Mouse (Mus musculus) MEL (cell line): ENCODE results near the gene Tmem87b.

ENCODE experiments used
- CTCF ChIP-seq, 3 experiments: IDR thresholded peaks in 2 of 3; conservative IDR thresholded peaks in 1 of 3; 2 replicates each; pipeline ENCODE4 v1.5.1; 2011 to 2012; ENCODE audit warnings: low read length in 3 of 3, low read depth in 2 of 3, mild to moderate bottlenecking in 2 of 3, improper control_type of control experiment in 1 of 3, inconsistent platforms in 1 of 3, mixed read lengths in 1 of 3, moderate library complexity in 1 of 3; ENCODE audit not compliant: control insufficient read depth in 1 of 3, insufficient read depth in 1 of 3, poor library complexity in 1 of 3, severe bottlenecking in 1 of 3
- EP300 ChIP-seq, 2 experiments: IDR thresholded peaks; 2 replicates each; pipeline ENCODE4 v1.6.1; 2011; ENCODE audit warnings: improper control_type of control experiment in 2 of 2, low read length in 2 of 2, low read depth in 1 of 2, mild to moderate bottlenecking in 1 of 2
- MAFK ChIP-seq: IDR thresholded peaks from 2 replicates; pipeline ENCODE4 v1.6.1; 2011; ENCODE audit warnings: low read depth, mild to moderate bottlenecking, low read length, improper control_type of control experiment, borderline replicate concordance
- MAX ChIP-seq: IDR thresholded peaks from 2 replicates; pipeline ENCODE4 v1.6.1; 2011; ENCODE audit warnings: low read length, improper control_type of control experiment
- MYC ChIP-seq: IDR thresholded peaks from 2 replicates; pipeline ENCODE4 v1.6.1; 2011; ENCODE audit warnings: low read depth, mild to moderate bottlenecking, low read length, improper control_type of control experiment, moderate library complexity
- POLR2A ChIP-seq, 2 experiments: IDR thresholded peaks; 2 replicates each; pipeline ENCODE4 v1.6.1; 2011 to 2012; ENCODE audit warnings: low read length in 2 of 2, mild to moderate bottlenecking in 2 of 2, control low read depth in 1 of 2, improper control_type of control experiment in 1 of 2, low read depth in 1 of 2, moderate library complexity in 1 of 2; ENCODE audit not compliant: control insufficient read depth in 1 of 2, insufficient read depth in 1 of 2, poor library complexity in 1 of 2
- TBP ChIP-seq: IDR thresholded peaks from 2 replicates; pipeline ENCODE4 v1.8.0; 2011; ENCODE audit warnings: low read depth, low read length, improper control_type of control experiment
- USF1 ChIP-seq: IDR thresholded peaks from 2 replicates; pipeline ENCODE4 v1.6.1; 2014; ENCODE audit warnings: low read depth, mild to moderate bottlenecking, inconsistent platforms, low read length, improper control_type of control experiment, moderate library complexity

DNA sequence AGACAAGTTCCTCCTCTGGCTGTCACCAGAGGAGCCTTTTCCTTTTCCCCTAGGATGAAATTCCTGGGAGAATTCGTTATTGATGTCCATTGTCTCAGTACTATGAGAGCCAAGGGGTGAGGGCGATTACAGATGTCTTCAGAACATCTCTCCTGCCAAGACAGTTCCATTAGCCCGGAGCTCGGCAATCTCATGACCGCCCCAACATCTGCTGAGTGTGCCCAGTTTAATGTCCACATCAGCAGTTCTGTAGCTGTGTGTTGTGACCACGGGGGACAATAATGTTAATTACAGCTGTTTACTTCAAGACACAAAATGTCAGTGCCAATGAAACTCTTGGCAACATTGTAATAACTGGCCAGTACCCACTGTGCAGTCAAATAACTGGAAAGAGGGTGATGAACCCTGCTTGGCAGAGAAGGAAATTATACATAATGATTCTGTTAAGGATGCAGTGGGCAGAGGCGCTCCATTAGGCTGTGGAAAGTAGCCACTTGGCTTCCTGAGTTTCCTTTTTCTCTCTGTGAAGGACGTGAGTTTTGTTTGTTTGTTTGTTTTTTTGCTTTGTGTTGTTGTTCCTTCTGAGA, 67.4 kb downstream of the Tmem87b start:
- TF ChIP-seq CTCF (IDR thresholded peaks at IDR 0.05 in 2 of 3, conservative IDR thresholded peaks at IDR 0.05 in 1 of 3; ENCODE audit: control insufficient read depth in 1 of 3, insufficient read depth in 1 of 3, low read depth in 2 of 3, low read length in 3 of 3, poor library complexity in 1 of 3, severe bottlenecking in 1 of 3), result no peak
- no peak for TF ChIP-seq MAX
- no peak for TF ChIP-seq POLR2A (IDR thresholded peaks at IDR 0.05; ENCODE audit: control insufficient read depth in 1 of 2, insufficient read depth in 1 of 2, low read depth in 1 of 2, low read length in 2 of 2, poor library complexity in 1 of 2)
- TF ChIP-seq MYC, result no peak
- no peak for TF ChIP-seq USF1
- TF ChIP-seq TBP, result no peak
- TF ChIP-seq EP300 (IDR thresholded peaks at IDR 0.05; ENCODE audit: low read depth in 1 of 2, low read length in 2 of 2), result no peak
- no peak for TF ChIP-seq MAFK
